Mouse (Mus musculus) embryonic facial prominence, embryonic 12.5 days (tissue): ENCODE results near the gene Wfdc15a. TPM values are rescaled to one million over a fixed set of nuclear protein-coding genes. Genes with fewer than 3 reads are reported as not detected.

Experiments
- ATAC-seq: fragments of 200-750 bp; cut with Nextera tagmentation; 2 replicates; pipeline ENCODE4 v1.8.0; 2017; ENCODE audit not compliant: insufficient number of reproducible peaks, insufficient read depth, low FRiP score, low TSS enrichment
- H3K27ac ChIP-seq: fragments of 300-500 bp; sonication (generic); 2 replicates; pipeline ENCODE4 v1.5.1; 2016; ENCODE audit warnings: mild to moderate bottlenecking
- H3K27me3 ChIP-seq: fragments of 300-500 bp; sonication (generic); 2 replicates; pipeline ENCODE4 v1.6.1; 2016; ENCODE audit warnings: mild to moderate bottlenecking, moderate library complexity
- H3K36me3 ChIP-seq: fragments of 300-500 bp; sonication (generic); 2 replicates; pipeline ENCODE4 v1.6.1; 2016; ENCODE audit warnings: mild to moderate bottlenecking
- H3K4me1 ChIP-seq: fragments of 300-500 bp; sonication (generic); 2 replicates; pipeline ENCODE4 v1.6.1; 2016
- H3K4me2 ChIP-seq: fragments of 300-500 bp; sonication (generic); replicated peaks from 2 replicates; pipeline ENCODE4 v1.6.1; 2016; ENCODE audit warnings: mild to moderate bottlenecking, moderate library complexity
- H3K4me3 ChIP-seq: fragments of 300-500 bp; sonication (generic); 2 replicates; pipeline ENCODE4 v1.5.1; 2016; ENCODE audit warnings: mild to moderate bottlenecking
- H3K9ac ChIP-seq: fragments of 300-500 bp; sonication (generic); 2 replicates; pipeline ENCODE4 v1.6.1; 2016; ENCODE audit warnings: mild to moderate bottlenecking, moderate library complexity
- H3K9me3 ChIP-seq: fragments of 300-500 bp; sonication (generic); 2 replicates; pipeline ENCODE4 v1.6.1; 2016; ENCODE audit warnings: mild to moderate bottlenecking, moderate library complexity
- WGBS: fragments of 180-500 bp; shearing (Covaris S2); methylation state at CpG from one replicate; pipeline ENCODE4 v1.1.7; 2016; 5-methylcytosine and 5-hydroxymethylcytosine counted together
- polyA plus RNA-seq: library from polyadenylated mRNA; unstranded; fragments of >200 nt; fragmentation: Nextera tagmentation; extraction: Ambion mirVana; gene quantifications from 2 replicates; pipeline ENCODE4 v1.2.1, GENCODE M21; 2016

Gene Wfdc15a
- polyA plus RNA-seq, 1 experiment from 2014 or later: not detected

DNA sequence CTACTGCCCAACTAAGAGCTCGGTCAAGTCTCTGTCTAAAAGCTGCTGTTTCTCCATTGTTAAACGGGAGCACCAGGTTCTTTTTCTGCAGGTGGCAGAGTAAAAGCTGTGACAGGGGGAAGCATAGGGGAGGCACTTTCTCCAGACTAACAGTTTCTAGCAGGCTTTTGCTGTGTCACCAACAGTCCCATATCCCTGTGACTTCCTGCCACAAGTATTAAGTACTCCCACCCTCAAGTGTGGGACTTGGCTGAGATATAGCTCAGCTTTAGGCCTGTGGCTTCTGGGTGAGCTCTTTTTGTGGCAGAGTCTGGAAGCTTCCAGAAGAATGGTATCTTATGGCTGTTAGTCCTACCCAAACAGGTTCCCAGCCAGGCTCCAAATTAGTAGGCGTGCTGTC lies 24.1 kb downstream of the Wfdc15a start:
- H3K4me2 ChIP-seq: no peak overlapping the region
- H3K4me1 ChIP-seq: peaks cover 9% of the 10 kb centered on the region
- no peaks in the 10 kb centered on the region for H3K36me3 ChIP-seq
- ATAC-seq: no peak
- no peak overlapping the region for H3K9ac ChIP-seq
- WGBS: 78% methylated on average over 3 of the region's 3 CpGs
- H3K9me3 ChIP-seq: no peaks in the 10 kb centered on the region
- peaks cover 27% of the 10 kb centered on the region for H3K27me3 ChIP-seq
- H3K27ac ChIP-seq: no peak overlapping the region
- H3K4me3 ChIP-seq: no peak overlapping the region

DNA sequence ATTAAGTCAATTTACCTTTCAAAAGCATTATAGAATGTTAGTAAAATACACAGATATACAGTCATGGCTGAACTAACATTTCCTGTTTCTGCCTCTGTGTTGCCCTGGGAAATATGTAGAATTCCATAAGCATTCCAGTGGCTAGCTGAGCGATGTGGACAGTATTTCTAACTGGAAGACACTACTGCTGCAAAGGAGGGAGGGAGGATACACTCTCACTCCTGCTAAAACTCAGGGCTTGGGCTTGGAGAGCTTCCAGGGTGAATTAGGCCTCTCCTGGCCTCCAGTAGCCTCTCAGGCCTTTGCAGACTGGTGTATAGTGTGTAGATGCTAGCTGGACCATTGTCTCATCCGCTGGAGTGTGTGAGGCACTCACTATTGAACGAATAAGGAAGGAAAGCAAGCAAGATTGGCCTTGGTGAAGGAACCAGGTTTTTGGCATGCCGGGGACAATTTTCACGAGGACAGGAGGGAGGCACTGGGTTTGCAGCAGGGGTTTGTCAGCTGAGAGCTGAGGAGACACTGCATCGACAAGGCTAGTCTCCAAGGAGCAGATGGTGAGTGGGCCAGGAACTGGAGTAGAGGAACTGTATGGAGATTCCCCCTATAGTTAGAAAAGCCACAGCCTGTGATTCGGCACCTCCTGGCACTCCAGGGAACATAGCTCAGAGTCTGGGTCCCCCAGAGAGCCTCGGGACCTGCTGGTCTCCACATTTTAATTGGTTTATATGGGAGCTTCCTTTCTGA lies 25.1 kb downstream of the Wfdc15a start:
- H3K4me3 ChIP-seq: no peak overlapping the region
- H3K4me2 ChIP-seq: no peak overlapping the region
- WGBS: 72% methylated on average over 8 of the region's 8 CpGs
- H3K36me3 ChIP-seq: no peaks in the 10 kb centered on the region
- H3K4me1 ChIP-seq: peaks cover 11% of the 10 kb centered on the region
- H3K27me3 ChIP-seq: peaks cover 38% of the 10 kb centered on the region
- H3K9me3 ChIP-seq: no peaks in the 10 kb centered on the region
- H3K27ac ChIP-seq: no peak overlapping the region
- no peak for ATAC-seq
- H3K9ac ChIP-seq: no peak overlapping the region

GRCm38 (mm10) chr2:164173394-164173793 lies 26.5 kb downstream of the Wfdc15a start:
- Histone ChIP-seq H3K9me3 (no peaks in the 10 kb centered on the region), H3K36me3 (no peaks in the 10 kb centered on the region), H3K9ac (no peak overlapping the region), H3K4me1 (peaks cover 13% of the 10 kb centered on the region), H3K27ac (no peak overlapping the region), H3K4me2 (no peak overlapping the region), H3K4me3 (no peak overlapping the region), H3K27me3 (peaks cover 52% of the 10 kb centered on the region)
- no peak for ATAC-seq
- 57% methylated on average over 3 of the region's 3 CpGs for WGBS

GRCm38 (mm10) chr2:164170902-164171301 lies 29.0 kb downstream of the Wfdc15a start, which contains the start of gene Kcns1:
TSS of gene Kcns1 (minus strand) at chr2:164171113.
- Histone ChIP-seq H3K4me3 (peak within 1 kb of the TSS; percentile 41), H3K27me3 (peaks cover 72% of the 10 kb centered on the region), H3K4me1 (peaks cover 18% of the 10 kb centered on the region), H3K36me3 (no peaks in the 10 kb centered on the region), H3K9ac (peak within 1 kb of the TSS; percentile 44; the same call in 1 of the 2 replicates), H3K4me2 (peak within 1 kb of the TSS; percentile 75), H3K9me3 (no peaks in the 10 kb centered on the region), H3K27ac (no peak within 1 kb of the TSS)
- ATAC-seq: no peak
- WGBS: 3% methylated on average over 29 of the region's 29 CpGs

- H3K4me2 ChIP-seq: peak overlapping the region; percentile 75
These were observed 29.6 kb downstream of the Wfdc15a start for GRCm38 (mm10) chr2:164170326-164170725.

GRCm38 (mm10) chr2:164168571-164168946 lies 31.4 kb downstream of the Wfdc15a start:
- Histone ChIP-seq H3K36me3 (no peaks in the 10 kb centered on the region), H3K9ac (0 out of 2 replicates have a peak overlapping the region, but pooled peaks have one; percentile 33), H3K4me3 (peak overlapping the region; percentile 38), H3K27ac (no peak overlapping the region), H3K4me2 (peak overlapping the region; percentile 65), H3K4me1 (peaks cover 14% of the 10 kb centered on the region), H3K27me3 (peaks cover 73% of the 10 kb centered on the region), H3K9me3 (no peaks in the 10 kb centered on the region)
- WGBS: 13% methylated on average over 42 of the region's 42 CpGs
- no peak for ATAC-seq

More at GRCm38 (mm10) chr2:164170326-164170725, 29.6 kb downstream of the Wfdc15a start:
- no peak overlapping the region for H3K27ac ChIP-seq
- 3% methylated on average over 11 of the region's 11 CpGs for WGBS
- ATAC-seq: no peak
- no peaks in the 10 kb centered on the region for H3K9me3 ChIP-seq
- no peak overlapping the region for H3K9ac ChIP-seq
- H3K4me3 ChIP-seq: no peak overlapping the region
- H3K36me3 ChIP-seq: no peaks in the 10 kb centered on the region
- H3K27me3 ChIP-seq: peaks cover 78% of the 10 kb centered on the region
- peaks cover 18% of the 10 kb centered on the region for H3K4me1 ChIP-seq

GRCm38 (mm10) chr2:164167752-164168570 lies 32.0 kb downstream of the Wfdc15a start:
- Histone ChIP-seq H3K4me3 (peak overlapping the region; percentile 38), H3K27ac (no peak overlapping the region), H3K4me1 (peaks cover 14% of the 10 kb centered on the region), H3K9ac (peak overlapping the region; percentile 33; the same call in 1 of the 2 replicates), H3K27me3 (peaks cover 69% of the 10 kb centered on the region), H3K4me2 (peak overlapping the region; percentile 65), H3K36me3 (no peaks in the 10 kb centered on the region), H3K9me3 (no peaks in the 10 kb centered on the region)
- 10% methylated on average over 90 of the region's 90 CpGs for WGBS
- ATAC-seq: 0 out of 2 replicates have a peak, but pooled peaks have one; percentile 30

DNA sequence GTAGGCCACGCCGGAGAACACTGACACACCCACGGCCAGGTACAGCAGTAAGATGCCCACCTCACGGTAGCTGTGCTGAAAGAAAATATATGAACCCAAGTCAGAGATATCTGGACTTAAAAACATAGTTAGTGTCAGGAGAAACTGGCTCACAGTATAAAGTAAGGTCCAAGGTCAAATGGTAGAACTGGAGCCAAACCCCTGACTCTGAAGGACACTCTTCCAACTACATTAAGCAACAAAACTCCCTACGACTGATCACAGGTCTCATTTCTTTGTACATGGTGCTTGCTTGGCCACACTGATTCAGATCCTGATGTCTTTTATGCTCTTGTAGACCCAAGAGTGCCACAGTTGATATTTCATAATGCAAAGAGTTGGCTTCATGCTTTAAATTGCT lies 35.0 kb downstream of the Wfdc15a start:
- H3K27ac ChIP-seq: no peak overlapping the region
- 96% methylated on average over 5 of the region's 5 CpGs for WGBS
- H3K27me3 ChIP-seq: peaks cover 47% of the 10 kb centered on the region
- H3K4me1 ChIP-seq: peaks cover 7% of the 10 kb centered on the region
- no peak overlapping the region for H3K4me2 ChIP-seq
- no peaks in the 10 kb centered on the region for H3K9me3 ChIP-seq
- no peak for ATAC-seq
- no peak overlapping the region for H3K4me3 ChIP-seq
- no peaks in the 10 kb centered on the region for H3K36me3 ChIP-seq
- H3K9ac ChIP-seq: no peak overlapping the region

GRCm38 (mm10) chr2:164161515-164162055 lies 38.3 kb downstream of the Wfdc15a start:
- no peak overlapping the region for H3K27ac ChIP-seq
- ATAC-seq: no peak
- 74% methylated on average over 11 of the region's 11 CpGs for WGBS

GRCm38 (mm10) chr2:164158838-164159237 lies 41.1 kb downstream of the Wfdc15a start:
- no peak for ATAC-seq
- no peak overlapping the region for H3K4me3 ChIP-seq
- no peaks in the 10 kb centered on the region for H3K4me1 ChIP-seq
- H3K4me2 ChIP-seq: no peak overlapping the region
- no peak overlapping the region for H3K9ac ChIP-seq
- H3K36me3 ChIP-seq: peaks cover 7% of the 10 kb centered on the region; the same call in 1 of the 2 replicates
- no peaks in the 10 kb centered on the region for H3K9me3 ChIP-seq
- H3K27me3 ChIP-seq: no peaks in the 10 kb centered on the region
- 79% methylated on average over 2 of the region's 2 CpGs for WGBS
- H3K27ac ChIP-seq: no peak overlapping the region

More at GRCm38 (mm10) chr2:164161515-164162055, 38.3 kb downstream of the Wfdc15a start:
- Histone ChIP-seq H3K27me3 (peaks cover 14% of the 10 kb centered on the region), H3K9ac (no peak overlapping the region), H3K4me2 (no peak overlapping the region), H3K4me3 (no peak overlapping the region), H3K4me1 (no peaks in the 10 kb centered on the region), H3K9me3 (no peaks in the 10 kb centered on the region), H3K36me3 (no peaks in the 10 kb centered on the region)

DNA sequence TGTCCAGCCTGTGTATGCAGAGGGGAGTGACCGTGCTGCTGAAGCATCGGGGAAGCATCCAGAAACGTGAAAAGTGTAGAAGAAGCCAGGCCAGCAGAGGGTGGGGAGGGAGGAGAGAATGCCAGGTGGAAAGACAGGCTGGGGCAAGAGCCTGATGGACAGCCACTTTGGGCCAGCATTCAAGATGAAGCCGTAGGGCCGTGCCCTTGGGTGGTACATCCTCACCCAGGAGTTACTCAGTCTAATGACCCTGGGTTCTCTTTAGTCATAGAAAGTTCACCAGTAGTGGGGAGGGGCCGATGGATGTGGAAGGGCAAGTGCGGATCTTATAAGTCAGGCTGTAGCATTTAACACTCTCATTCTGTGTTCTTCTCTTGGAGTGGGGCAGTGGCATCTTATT lies 43.8 kb downstream of the Wfdc15a start:
- no peak overlapping the region for H3K4me2 ChIP-seq
- 89% methylated on average over 7 of the region's 7 CpGs for WGBS
- H3K36me3 ChIP-seq: peaks cover 17% of the 10 kb centered on the region

More for the DNA sequence above, 43.8 kb downstream of the Wfdc15a start:
- Histone ChIP-seq H3K4me1 (no peaks in the 10 kb centered on the region), H3K9me3 (no peaks in the 10 kb centered on the region), H3K27me3 (no peaks in the 10 kb centered on the region), H3K27ac (no peak overlapping the region), H3K9ac (no peak overlapping the region), H3K4me3 (no peak overlapping the region)
- ATAC-seq: no peak
